Mouse (Mus musculus) hindbrain, embryonic 16.5 days (tissue): ENCODE results near the gene Actb. TPM values are rescaled to one million over a fixed set of nuclear protein-coding genes. Genes with fewer than 3 reads are reported as not detected.

Experiments used
- ATAC-seq: fragments of 200-750 bp; cut with Nextera tagmentation; 2 replicates; pipeline ENCODE4 v1.8.0; 2017; ENCODE audit warnings: moderate TSS enrichment, moderate library complexity
- H3K27ac ChIP-seq: fragments of 300-500 bp; sonication (generic); 2 replicates; pipeline ENCODE4 v1.5.1; 2014; ENCODE audit warnings: low read depth, mild to moderate bottlenecking, control low read depth, low read length, moderate library complexity
- H3K27me3 ChIP-seq: fragments of 300-500 bp; sonication (generic); replicated peaks from 2 replicates; pipeline ENCODE4 v1.6.1; 2014; ENCODE audit warnings: low read length; ENCODE audit not compliant: control insufficient read depth, insufficient read depth
- H3K36me3 ChIP-seq: fragments of 300-500 bp; sonication (generic); 2 replicates; pipeline ENCODE4 v1.6.1; 2014; ENCODE audit warnings: mild to moderate bottlenecking, low read length, moderate library complexity, mixed read lengths; ENCODE audit not compliant: control insufficient read depth, insufficient read depth
- H3K4me1 ChIP-seq: fragments of 300-500 bp; sonication (generic); 2 replicates; pipeline ENCODE4 v1.6.1; 2014; ENCODE audit warnings: low read depth, low read length; ENCODE audit not compliant: control insufficient read depth, insufficient read depth
- H3K4me2 ChIP-seq: fragments of 300-500 bp; sonication (generic); 2 replicates; pipeline ENCODE4 v1.6.1; 2014; ENCODE audit warnings: mild to moderate bottlenecking, low read length, control low read depth, moderate library complexity
- H3K4me3 ChIP-seq: fragments of 300-500 bp; sonication (generic); 2 replicates; pipeline ENCODE4 v1.5.1; 2014; ENCODE audit warnings: mild to moderate bottlenecking, low read length, control low read depth, moderate library complexity
- H3K9ac ChIP-seq: fragments of 300-500 bp; sonication (generic); 2 replicates; pipeline ENCODE4 v1.6.1; 2014; ENCODE audit warnings: low read depth, mild to moderate bottlenecking, control low read depth, low read length, moderate library complexity
- H3K9me3 ChIP-seq: fragments of 300-500 bp; sonication (generic); 2 replicates; pipeline ENCODE4 v1.6.1; 2014; ENCODE audit warnings: mild to moderate bottlenecking, low read length, moderate library complexity; ENCODE audit not compliant: control insufficient read depth
- WGBS: fragments of 180-500 bp; shearing (Covaris S2); extraction: QIAGEN DNeasy Blood & Tissue Kit; methylation state at CpG from one replicate; pipeline ENCODE4 v1.1.7; 2014; 5-methylcytosine and 5-hydroxymethylcytosine counted together
- polyA plus RNA-seq: library from polyadenylated mRNA; unstranded; fragments of >200 nt; fragmentation: Nextera tagmentation; extraction: Ambion mirVana; gene quantifications from 2 replicates; pipeline ENCODE4 v1.2.1, GENCODE M21; 2015

The Actb gene
- polyA plus RNA-seq, 1 experiment from 2014 or later = 11,512 TPM

DNA sequence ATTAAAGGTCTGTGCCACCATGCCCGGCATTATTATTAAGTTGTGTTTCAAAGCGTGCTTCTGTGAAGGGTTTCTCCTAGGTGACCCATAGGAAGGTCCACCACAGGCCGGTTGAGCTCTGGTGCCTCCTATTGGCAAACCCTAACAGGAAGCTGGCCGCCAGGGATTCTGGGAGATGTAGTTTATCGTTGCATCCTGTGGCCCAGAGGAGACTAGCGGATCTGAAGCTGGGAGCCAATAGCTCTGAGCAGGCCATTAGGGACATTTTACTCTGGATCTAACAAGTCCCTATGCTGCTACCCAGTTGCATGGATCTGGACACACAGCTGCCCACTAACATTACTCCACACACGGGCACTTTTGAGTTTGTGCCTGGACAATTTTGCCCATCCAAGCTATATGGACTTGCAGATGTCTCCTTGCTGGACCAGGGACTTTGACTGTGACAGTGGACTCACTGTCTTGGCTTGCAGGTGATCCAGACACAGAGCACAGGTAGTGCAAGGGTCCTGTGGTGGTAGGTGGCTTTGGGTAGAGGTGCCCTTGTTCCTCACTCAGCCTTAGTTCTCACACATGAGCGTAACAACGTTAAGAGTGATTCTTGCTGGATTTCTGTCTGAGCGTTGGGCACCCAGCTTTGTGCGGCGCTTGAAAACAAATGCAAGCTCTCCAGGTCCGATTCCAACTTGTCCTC is 29.2 kb upstream of the Actb start:
- Histone ChIP-seq H3K4me1 (peaks cover 4% of the 10 kb centered on the region), H3K27ac (no peak overlapping the region), H3K4me3 (peak overlapping the region; percentile 4; the same call in 1 of the 2 replicates), H3K36me3 (no peaks in the 10 kb centered on the region), H3K9me3 (no peaks in the 10 kb centered on the region), H3K9ac (peak overlapping the region; percentile 49; the same call in 1 of the 2 replicates), H3K27me3 (no peaks in the 10 kb centered on the region), H3K4me2 (peak overlapping the region; percentile 42)
- peak; percentile 78 for ATAC-seq
- 19% methylated on average over 13 of the region's 13 CpGs for WGBS

DNA sequence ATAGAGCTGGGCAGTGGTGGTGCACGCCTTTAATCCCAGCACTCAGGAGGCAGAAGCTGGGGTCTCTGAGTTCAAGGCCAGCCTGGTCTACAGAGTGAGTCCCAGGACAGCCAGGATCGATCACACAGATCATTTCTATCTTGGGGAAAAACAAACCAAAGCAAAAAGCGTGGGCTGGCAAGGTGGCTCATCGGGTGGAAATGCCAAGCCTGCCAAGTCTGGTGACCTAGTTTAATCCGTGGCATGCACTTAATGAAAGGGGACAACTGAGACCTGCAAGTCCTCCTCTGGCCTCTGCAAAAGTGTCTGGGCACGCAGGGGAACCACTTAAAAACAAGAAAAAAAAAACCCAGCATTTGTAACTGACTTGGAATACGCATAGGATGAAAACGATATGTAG is 26.2 kb upstream of the Actb start:
- Histone ChIP-seq H3K27me3 (peaks cover 6% of the 10 kb centered on the region; the same call in 1 of the 2 replicates), H3K4me1 (peaks cover 8% of the 10 kb centered on the region), H3K9me3 (no peaks in the 10 kb centered on the region), H3K36me3 (no peaks in the 10 kb centered on the region), H3K9ac (no peak overlapping the region), H3K27ac (no peak overlapping the region), H3K4me2 (no peak overlapping the region), H3K4me3 (no peak overlapping the region)
- no peak for ATAC-seq
- WGBS = 77% methylated on average over 8 of the region's 8 CpGs

DNA sequence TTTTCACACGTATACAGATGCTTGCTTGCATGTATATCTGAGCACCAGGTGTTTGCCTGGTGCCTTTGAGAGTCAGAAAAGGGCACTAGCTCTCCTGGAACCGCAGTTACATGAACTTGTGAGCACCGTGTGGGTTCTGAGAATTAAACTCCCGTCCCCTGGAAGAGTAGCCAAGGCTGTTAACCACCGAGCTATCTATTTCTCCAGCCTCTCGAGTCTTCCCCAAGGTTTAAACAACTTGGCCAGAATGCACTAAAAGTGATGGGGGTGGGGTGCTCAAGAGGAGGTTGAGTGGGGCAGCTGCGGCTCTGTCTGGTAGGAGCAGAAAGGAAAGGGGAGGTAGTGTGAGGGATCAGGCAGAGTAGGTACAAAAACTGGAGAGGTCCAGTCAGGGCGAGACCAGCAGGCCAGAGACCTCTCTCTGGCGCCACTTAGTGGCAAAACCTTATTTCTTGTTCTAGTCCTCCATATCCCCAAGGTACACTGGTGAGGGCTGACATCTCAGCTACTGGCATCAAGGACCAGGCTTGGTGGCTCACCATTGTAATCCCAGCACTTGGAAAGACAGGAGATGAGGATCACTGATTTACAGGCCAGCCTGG is 25.6 kb upstream of the Actb start:
- Histone ChIP-seq H3K9ac (no peak overlapping the region), H3K4me3 (no peak overlapping the region), H3K36me3 (no peaks in the 10 kb centered on the region), H3K9me3 (no peaks in the 10 kb centered on the region), H3K27ac (no peak overlapping the region), H3K27me3 (peaks cover 7% of the 10 kb centered on the region; the same call in 1 of the 2 replicates), H3K4me1 (peaks cover 8% of the 10 kb centered on the region), H3K4me2 (no peak overlapping the region)
- WGBS = 28% methylated on average over 9 of the region's 9 CpGs
- peak; percentile 39; the same call in 1 of the 2 replicates for ATAC-seq

DNA sequence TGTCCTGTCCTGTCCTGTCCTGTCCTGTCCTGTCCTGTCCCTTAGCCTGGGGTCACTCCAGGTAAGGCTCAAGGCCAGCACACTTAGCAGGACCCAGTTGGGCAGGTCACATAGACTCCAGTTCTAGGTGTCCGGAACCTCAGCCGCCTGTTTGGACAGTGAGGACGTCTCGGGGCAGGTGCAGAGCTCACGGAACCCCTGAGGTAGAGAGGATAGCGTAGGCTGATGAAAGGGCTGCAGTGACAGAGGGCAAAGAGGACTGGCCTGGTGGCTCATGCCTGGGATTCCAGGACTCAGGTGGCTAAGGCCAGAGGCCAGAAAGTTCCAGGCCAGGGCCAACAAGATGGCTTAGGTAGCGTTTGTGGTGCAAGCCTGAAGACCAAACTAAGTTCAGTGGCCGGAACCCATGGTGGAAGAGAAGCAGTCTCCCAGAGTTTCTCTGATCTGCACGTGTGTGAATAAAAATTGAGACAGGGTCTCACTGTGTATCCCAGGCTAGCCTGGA is 24.7 kb upstream of the Actb start:
- ATAC-seq = no peak
- Histone ChIP-seq H3K9ac (no peak overlapping the region), H3K36me3 (no peaks in the 10 kb centered on the region), H3K9me3 (no peaks in the 10 kb centered on the region), H3K4me3 (no peak overlapping the region), H3K27me3 (peaks cover 7% of the 10 kb centered on the region; the same call in 1 of the 2 replicates), H3K4me1 (peaks cover 8% of the 10 kb centered on the region), H3K4me2 (no peak overlapping the region), H3K27ac (no peak overlapping the region)
- WGBS = 87% methylated on average over 9 of the region's 9 CpGs

DNA sequence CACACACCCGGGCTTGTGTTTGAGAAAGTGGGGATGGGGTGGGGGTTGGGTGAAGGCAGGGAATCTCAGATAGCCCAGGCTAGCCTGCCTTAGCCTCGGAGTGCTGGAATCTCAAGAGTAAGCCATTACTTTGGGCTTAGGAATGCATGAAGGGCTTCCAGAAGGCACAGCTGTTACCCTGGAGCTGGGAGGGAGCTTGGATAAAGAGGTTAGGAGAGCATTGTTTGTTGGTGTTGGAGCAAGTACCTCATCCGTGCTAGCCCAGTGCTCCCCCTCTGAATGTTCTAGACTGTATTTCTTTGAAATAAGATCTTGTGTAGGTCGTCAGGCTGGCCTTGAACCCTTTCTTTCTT is 22.8 kb upstream of the Actb start:
- WGBS = 14% methylated on average over 4 of the region's 4 CpGs
- Histone ChIP-seq H3K9ac (peak overlapping the region; percentile 62), H3K27ac (0 out of 2 replicates have a peak overlapping the region, but pooled peaks have one; percentile 27), H3K9me3 (no peaks in the 10 kb centered on the region), H3K4me2 (peak overlapping the region; percentile 78), H3K27me3 (peaks cover 7% of the 10 kb centered on the region; the same call in 1 of the 2 replicates), H3K4me1 (peaks cover 4% of the 10 kb centered on the region), H3K36me3 (no peaks in the 10 kb centered on the region), H3K4me3 (peak overlapping the region; percentile 43)
- no peak for ATAC-seq

DNA sequence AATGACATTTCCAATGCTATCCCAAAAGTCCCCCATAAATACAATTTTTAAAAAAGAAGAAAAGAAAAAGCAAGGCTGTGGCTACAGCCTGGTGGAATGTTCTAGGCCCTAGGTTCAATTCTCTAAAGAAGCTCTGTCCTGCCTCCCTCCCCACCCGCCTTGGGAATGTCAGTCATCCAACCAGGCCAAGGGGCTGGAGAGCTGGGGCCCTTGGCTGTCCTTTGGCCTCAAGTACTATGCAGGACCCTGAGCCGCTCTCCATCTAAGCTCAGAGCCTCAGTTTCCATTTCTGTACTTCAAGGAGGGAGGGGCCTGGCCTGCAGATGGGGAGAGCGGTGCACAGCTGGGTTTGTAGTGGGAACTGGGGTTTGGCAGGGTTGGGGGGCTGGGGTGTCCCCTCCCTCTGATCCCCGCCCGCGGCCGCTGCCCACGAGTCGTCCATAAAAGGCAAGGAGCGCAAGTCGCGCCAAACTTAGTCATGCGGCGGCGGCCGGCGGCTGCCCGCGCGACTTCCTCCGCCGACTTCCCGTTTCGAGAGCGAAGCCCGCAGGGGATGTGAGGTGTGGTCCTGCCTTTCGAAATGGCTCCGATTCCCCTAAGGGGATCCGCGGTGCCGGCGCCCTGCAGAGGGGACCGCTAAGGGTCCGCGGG is 22.3 kb upstream of the Actb start:
- Histone ChIP-seq H3K4me2 (peak overlapping the region; percentile 78), H3K4me1 (peaks cover 4% of the 10 kb centered on the region), H3K27me3 (peaks cover 7% of the 10 kb centered on the region; the same call in 1 of the 2 replicates), H3K36me3 (no peaks in the 10 kb centered on the region), H3K9ac (peak overlapping the region; percentile 62), H3K4me3 (peak overlapping the region; percentile 43), H3K27ac (0 out of 2 replicates have a peak overlapping the region, but pooled peaks have one; percentile 27), H3K9me3 (no peaks in the 10 kb centered on the region)
- WGBS = 3% methylated on average over 35 of the region's 35 CpGs
- ATAC-seq = peak; percentile 43

DNA sequence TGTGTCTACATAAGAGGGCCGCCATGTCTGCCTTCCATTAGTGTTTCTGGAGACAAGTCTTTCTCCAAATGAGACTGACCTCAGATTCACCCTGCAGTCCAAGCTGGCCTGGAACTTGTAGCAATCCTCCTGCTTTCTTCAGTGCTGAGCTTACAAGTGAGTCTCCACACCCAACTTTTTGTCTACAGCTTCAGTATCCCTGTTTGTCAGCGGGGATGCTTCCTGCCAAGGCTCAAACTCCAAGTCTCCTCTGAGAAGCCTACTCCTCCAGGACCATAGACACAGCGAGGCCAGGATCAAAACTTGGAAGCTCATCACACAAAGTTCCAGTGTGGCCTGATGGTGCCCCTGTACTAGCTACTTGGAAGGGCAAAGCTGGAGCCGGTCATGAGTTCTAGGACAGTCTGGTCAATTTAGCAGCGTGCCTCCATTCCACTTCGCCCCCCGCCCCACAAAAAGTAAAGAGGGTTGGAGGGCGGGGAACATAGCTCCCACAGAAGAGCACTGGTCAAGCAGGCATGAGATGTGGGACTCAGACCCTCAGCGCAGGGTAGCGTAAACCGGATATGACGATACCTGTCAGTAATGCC is 20.9 kb upstream of the Actb start:
- Histone ChIP-seq H3K4me1 (peaks cover 4% of the 10 kb centered on the region), H3K9me3 (no peaks in the 10 kb centered on the region), H3K9ac (no peak overlapping the region), H3K4me3 (no peak overlapping the region), H3K36me3 (no peaks in the 10 kb centered on the region), H3K27ac (no peak overlapping the region), H3K27me3 (peaks cover 7% of the 10 kb centered on the region; the same call in 1 of the 2 replicates), H3K4me2 (no peak overlapping the region)
- no peak for ATAC-seq
- WGBS = 97% methylated on average over 12 of the region's 12 CpGs

DNA sequence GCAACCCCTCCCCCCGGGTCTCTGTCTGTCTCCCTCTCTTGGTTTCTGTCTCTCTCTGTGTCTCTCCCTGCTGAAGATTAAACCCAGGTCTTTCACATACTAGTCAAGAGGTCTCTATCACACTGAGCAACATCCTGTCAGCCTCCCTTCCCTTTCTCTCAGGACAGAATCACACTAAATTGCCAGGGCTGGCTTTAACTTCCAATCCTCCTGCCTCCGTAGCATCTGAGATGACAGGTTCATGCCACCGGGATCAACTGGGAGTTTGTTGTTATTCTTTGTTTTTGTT is 20.3 kb upstream of the Actb start:
- WGBS = 55% methylated on average over 3 of the region's 3 CpGs
- H3K4me2 ChIP-seq = no peak overlapping the region
- H3K4me3 ChIP-seq = no peak overlapping the region
- H3K9me3 ChIP-seq = no peaks in the 10 kb centered on the region
- H3K27me3 ChIP-seq = peaks cover 7% of the 10 kb centered on the region; the same call in 1 of the 2 replicates
- no peaks in the 10 kb centered on the region for H3K36me3 ChIP-seq
- no peak overlapping the region for H3K9ac ChIP-seq
- peaks cover 4% of the 10 kb centered on the region for H3K4me1 ChIP-seq
- ATAC-seq = no peak
- no peak overlapping the region for H3K27ac ChIP-seq
